Mouse (Mus musculus): ENCODE results near the gene Dmd. TPM values are rescaled to one million over a fixed set of nuclear protein-coding genes. Genes with fewer than 3 reads are reported as not detected.
A peak's percentile ranks its signal among the peaks of the same experiment; 100 is the strongest.

Dmd gene
- polyA plus RNA-seq, 1 experiment from 2014 or later = 27.8 TPM

DNA sequence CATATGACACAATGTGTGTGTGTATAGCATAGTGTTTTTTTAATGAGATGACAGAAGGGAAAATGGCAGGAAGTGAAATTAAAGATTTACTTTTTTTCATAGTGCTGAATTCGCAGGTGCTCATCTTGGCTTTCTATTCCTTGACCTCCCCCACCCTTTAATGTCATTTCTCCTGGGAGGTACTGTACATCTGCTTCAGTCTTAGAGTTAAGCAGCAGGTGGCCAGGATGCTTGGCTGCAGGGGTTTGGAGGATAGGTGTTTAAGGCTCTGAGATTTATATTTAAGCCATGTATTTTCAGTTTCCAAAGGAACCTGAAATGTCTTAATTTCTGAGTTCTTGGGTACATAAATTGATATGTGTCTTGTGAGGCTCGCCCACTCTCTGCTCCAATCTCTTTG, 2130.5 kb downstream of the Dmd start:
- Histone ChIP-seq H3K36me3 (no peaks in the 10 kb centered on the region), H3K4me3 (no peak overlapping the region), H3K9me3 (no peaks in the 10 kb centered on the region), H3K27me3 (no peaks in the 10 kb centered on the region), H3K4me1 (no peaks in the 10 kb centered on the region), H3K9ac (replicated peaks) (no peak overlapping the region), H3K4me2 (replicated peaks) (no peak overlapping the region), H3K27ac (replicated peaks) (no peak overlapping the region)
- ATAC-seq (replicated peaks) = no peak
- 88% methylated on average over 2 of the region's 2 CpGs for WGBS

DNA sequence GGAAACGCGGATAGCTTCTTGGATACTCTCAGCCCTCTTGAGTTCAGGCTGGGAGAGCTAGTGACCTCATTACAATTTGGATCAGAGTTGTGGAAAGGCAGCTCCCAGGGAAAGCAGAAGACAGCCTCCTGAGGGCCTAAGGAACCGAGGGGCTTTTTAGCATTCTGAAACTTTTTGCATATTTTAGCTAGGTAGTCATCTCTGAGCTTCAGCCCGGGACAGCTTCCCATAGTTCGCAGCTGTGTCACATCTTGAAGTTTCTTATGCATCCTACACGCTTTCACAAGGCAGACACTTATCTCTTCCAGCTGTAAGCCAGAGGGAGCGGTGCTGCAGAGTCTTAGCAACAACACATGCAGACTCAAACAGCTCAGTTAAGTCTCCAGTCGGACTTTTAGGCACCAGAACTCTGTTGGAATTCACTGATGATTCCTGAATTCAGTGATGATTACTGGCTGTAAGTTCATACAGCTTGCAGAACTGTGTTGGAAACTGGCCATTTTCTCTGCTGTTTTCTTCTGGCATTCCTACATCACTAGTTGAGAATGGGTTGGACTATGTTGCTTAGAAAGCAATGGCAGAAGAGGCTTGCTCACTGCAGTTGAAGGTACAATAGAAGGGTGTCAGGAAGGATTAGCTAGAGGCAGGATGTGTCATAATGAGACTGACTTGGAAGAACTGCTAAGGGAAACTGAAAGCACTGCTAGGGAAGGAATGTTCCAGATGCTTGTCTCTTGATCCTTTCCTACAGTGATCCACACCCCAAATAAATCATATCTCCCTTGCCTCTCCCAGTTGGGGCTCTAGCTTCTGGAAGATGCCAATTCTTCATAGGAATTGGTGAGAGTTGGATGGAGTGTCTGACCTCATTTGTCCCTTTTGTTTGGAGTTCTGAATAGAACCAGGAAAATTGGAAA, 2135.8 kb downstream of the Dmd start:
- Histone ChIP-seq H3K36me3 (no peaks in the 10 kb centered on the region), H3K27ac (replicated peaks) (no peak overlapping the region), H3K27me3 (no peaks in the 10 kb centered on the region), H3K4me1 (no peaks in the 10 kb centered on the region), H3K9me3 (no peaks in the 10 kb centered on the region), H3K9ac (replicated peaks) (no peak overlapping the region), H3K4me3 (no peak overlapping the region), H3K4me2 (replicated peaks) (no peak overlapping the region)
- 47% methylated on average over 8 of the region's 8 CpGs for WGBS
- ATAC-seq (replicated peaks) = no peak

DNA sequence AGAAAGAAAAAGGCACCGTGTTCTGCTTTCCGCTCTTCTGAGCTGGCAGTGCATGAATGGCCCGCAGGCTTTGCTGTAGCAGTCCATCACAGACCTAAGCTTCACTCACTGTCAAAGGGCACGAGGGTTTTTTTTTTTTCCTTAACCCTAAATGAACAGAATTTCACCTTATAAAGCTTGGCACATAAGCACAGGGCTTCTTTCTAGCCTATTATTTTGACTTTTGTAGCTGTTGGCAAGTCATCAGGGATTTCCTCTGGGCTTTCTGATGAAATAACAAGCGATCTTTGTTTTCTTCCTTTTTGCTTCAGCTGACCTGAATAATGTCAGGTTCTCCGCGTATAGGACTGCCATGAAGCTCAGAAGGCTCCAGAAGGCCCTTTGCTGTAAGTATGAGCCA, 2140.8 kb downstream of the Dmd start:
- Histone ChIP-seq H3K36me3 (no peaks in the 10 kb centered on the region), H3K4me3 (no peak overlapping the region), H3K9ac (replicated peaks) (no peak overlapping the region), H3K9me3 (no peaks in the 10 kb centered on the region), H3K27me3 (no peaks in the 10 kb centered on the region), H3K4me1 (no peaks in the 10 kb centered on the region), H3K4me2 (replicated peaks) (no peak overlapping the region), H3K27ac (replicated peaks) (no peak overlapping the region)
- WGBS = 29% methylated on average over 7 of the region's 7 CpGs
- no peak for ATAC-seq (replicated peaks)

DNA sequence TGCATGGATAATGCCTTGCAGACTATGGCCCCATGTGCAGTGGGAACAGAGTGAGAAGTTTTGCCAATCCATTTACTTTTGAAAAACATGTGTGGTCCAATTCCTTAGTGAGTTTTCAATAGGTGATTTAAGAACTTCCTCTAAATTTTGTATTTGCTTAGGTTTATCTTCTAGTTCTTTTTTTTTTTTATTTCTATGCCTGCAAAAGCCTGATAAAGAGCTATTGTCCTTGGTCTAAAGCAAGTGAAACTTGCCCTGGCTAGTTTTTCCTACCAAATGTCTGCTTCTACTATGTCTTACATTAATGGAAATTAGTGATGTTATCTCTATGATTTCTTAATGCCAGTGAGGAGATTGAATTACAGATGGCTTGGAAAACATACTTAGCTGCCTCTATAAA, 2144.7 kb downstream of the Dmd start:
- Histone ChIP-seq H3K9me3 (no peaks in the 10 kb centered on the region), H3K9ac (replicated peaks) (no peak overlapping the region), H3K27ac (replicated peaks) (no peak overlapping the region), H3K4me2 (replicated peaks) (no peak overlapping the region), H3K4me3 (no peak overlapping the region), H3K4me1 (no peaks in the 10 kb centered on the region), H3K27me3 (no peaks in the 10 kb centered on the region), H3K36me3 (no peaks in the 10 kb centered on the region)
- ATAC-seq (replicated peaks) = no peak

DNA sequence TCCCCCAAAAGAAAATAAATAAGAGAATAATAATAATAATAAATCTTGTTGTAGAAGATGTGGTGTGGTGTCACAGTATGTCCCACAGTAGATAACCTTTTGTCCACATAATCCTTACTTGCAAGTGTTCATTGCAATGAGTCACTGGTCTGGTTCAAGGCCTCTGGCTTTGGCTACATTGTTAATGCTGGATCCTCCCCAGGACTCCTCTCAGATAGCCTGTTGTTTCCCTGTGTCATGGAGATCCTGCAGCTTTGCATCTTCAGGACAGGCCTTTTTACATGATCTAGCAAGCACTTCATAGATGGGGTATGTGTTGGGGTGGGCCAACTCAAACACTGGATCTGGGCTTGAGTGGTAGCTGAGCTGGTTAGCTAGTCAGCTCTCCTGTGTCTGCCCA, 2150.0 kb downstream of the Dmd start:
- Histone ChIP-seq H3K4me3 (no peak overlapping the region), H3K9ac (replicated peaks) (no peak overlapping the region), H3K27me3 (no peaks in the 10 kb centered on the region), H3K36me3 (no peaks in the 10 kb centered on the region), H3K27ac (replicated peaks) (no peak overlapping the region), H3K4me2 (replicated peaks) (no peak overlapping the region), H3K4me1 (no peaks in the 10 kb centered on the region), H3K9me3 (no peaks in the 10 kb centered on the region)
- ATAC-seq (replicated peaks) = no peak

DNA sequence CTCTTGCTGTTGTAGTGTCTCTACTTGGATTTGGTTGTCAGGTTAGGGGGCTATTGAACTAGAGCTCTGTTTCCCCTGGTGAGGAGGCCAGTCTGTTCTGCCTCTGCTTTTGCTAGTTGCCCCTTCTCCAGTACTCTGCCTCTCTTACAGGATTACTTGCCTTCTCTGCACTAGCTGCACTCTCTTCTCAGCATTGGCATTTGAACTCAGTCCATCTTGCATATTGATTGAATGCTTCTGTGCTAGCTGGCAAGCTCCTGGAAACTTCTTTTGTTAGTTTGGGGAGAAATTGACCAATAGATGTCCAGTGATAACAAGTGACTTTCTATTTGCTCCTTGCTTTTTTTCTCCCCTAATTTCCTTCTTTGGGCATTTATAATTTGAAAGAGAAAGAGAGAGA, 2163.7 kb downstream of the Dmd start:
- H3K4me3 ChIP-seq = no peak overlapping the region

DNA sequence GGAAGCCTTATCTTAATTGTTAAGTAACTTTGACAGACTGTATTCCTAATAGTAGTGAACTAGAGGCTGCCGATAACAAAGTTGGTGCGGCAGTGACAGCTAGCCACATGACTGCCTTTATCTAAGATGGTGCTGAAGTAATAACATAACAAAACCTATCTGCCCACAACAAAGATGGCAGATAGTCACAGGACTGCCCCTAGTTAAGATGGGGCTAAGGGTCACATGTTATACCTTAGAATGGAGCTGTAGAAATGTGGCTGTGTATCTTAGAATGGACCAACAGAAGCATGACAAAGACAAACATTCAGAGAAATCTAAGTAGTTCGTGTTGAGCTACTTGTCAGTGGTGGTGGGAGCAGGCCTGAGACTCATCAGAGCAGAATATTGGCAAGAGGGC, 2184.0 kb downstream of the Dmd start:
- Histone ChIP-seq H3K36me3 (no peaks in the 10 kb centered on the region), H3K27ac (replicated peaks) (no peak overlapping the region), H3K9ac (replicated peaks) (no peak overlapping the region), H3K4me2 (replicated peaks) (no peak overlapping the region), H3K9me3 (no peaks in the 10 kb centered on the region), H3K4me3 (no peak overlapping the region), H3K27me3 (no peaks in the 10 kb centered on the region), H3K4me1 (no peaks in the 10 kb centered on the region)
- ATAC-seq (replicated peaks) = no peak
- 91% methylated on average over 3 of the region's 3 CpGs for WGBS

More for the DNA sequence above, 2163.7 kb downstream of the Dmd start:
- Histone ChIP-seq H3K4me1 (no peaks in the 10 kb centered on the region), H3K27me3 (no peaks in the 10 kb centered on the region), H3K9ac (replicated peaks) (no peak overlapping the region), H3K36me3 (no peaks in the 10 kb centered on the region), H3K4me2 (replicated peaks) (no peak overlapping the region), H3K27ac (replicated peaks) (no peak overlapping the region), H3K9me3 (no peaks in the 10 kb centered on the region)
- no peak for ATAC-seq (replicated peaks)

DNA sequence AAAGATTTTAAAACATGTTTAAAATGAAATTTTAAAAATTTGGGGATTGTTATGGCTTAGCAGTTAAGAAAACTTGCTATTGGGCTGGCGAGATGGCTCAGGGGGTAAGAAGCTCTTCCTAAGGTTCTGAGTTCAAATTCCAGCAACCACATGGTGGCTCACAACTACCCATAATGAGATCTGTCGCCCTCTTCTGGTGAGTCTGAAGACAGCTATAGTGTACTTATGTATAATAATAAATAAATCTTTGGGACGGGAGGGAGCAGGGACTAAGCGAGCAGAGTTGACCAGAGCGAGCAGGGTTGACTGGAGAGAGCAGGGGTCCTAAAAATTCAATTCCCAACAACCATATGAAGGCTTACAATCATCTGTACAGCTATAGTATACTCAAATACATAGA, 2188.6 kb downstream of the Dmd start:
- H3K27ac ChIP-seq (replicated peaks) = no peak overlapping the region
- ATAC-seq (replicated peaks) = no peak
- H3K9ac ChIP-seq (replicated peaks) = no peak overlapping the region
- H3K4me2 ChIP-seq (replicated peaks) = no peak overlapping the region
- no peaks in the 10 kb centered on the region for H3K4me1 ChIP-seq
- H3K4me3 ChIP-seq = no peak overlapping the region
- no peaks in the 10 kb centered on the region for H3K27me3 ChIP-seq
- WGBS = 86% methylated on average over 5 of the region's 5 CpGs
- H3K9me3 ChIP-seq = no peaks in the 10 kb centered on the region
- H3K36me3 ChIP-seq = no peaks in the 10 kb centered on the region

DNA sequence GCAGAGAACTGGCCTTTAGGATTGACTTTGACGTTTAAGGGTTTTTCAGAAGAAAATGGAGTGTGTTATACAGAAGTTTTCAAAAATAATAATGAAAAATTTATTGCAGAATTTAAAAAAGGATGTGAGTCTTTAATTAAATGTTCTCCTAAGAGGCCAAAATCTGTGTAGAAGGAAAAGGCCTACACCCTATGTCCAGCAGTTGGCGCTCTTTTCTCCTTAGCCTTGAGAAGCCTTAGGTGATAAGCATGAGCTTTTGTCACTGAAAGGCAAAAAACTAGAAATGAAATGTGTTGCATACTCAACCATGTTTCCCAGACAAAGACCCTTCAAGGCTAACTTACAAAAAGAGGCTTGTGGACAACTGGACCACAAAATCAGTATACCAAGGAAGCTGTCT, 2222.6 kb downstream of the Dmd start:
- H3K4me3 ChIP-seq = no peak overlapping the region
- H3K27me3 ChIP-seq = no peaks in the 10 kb centered on the region
- no peak overlapping the region for H3K27ac ChIP-seq (replicated peaks)
- no peak overlapping the region for H3K9ac ChIP-seq (replicated peaks)
- 77% methylated on average over 2 of the region's 2 CpGs for WGBS
- no peaks in the 10 kb centered on the region for H3K36me3 ChIP-seq
- ATAC-seq (replicated peaks) = no peak
- no peaks in the 10 kb centered on the region for H3K9me3 ChIP-seq
- H3K4me2 ChIP-seq (replicated peaks) = no peak overlapping the region
- H3K4me1 ChIP-seq = no peaks in the 10 kb centered on the region

DNA sequence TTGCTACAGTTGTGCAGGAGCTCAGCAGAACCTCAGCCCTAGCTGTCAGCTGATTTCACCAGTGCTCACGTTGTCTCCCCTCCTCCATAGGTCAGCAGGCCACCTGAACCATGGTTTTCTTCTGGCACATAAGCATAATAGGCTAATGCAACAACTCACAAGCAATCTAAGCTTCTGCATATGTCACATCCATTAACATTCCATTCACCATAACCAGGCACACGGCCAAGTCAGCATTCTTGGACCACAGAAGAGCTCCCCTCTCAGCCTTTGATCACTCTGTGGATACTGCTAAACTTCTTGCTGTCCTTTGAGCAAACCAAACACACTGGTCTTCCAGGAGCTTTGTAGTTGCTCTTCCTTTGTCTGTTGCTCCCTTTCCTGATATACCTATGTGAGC, 2238.9 kb downstream of the Dmd start:
- no peaks in the 10 kb centered on the region for H3K9me3 ChIP-seq
- no peaks in the 10 kb centered on the region for H3K4me1 ChIP-seq
- H3K27me3 ChIP-seq = no peaks in the 10 kb centered on the region
- no peak for ATAC-seq (replicated peaks)
- no peak overlapping the region for H3K27ac ChIP-seq (replicated peaks)
- H3K4me3 ChIP-seq = no peak overlapping the region
- 36% methylated on average over 2 of the region's 2 CpGs for WGBS
- no peak overlapping the region for H3K9ac ChIP-seq (replicated peaks)
- H3K36me3 ChIP-seq = no peaks in the 10 kb centered on the region
- H3K4me2 ChIP-seq (replicated peaks) = no peak overlapping the region

DNA sequence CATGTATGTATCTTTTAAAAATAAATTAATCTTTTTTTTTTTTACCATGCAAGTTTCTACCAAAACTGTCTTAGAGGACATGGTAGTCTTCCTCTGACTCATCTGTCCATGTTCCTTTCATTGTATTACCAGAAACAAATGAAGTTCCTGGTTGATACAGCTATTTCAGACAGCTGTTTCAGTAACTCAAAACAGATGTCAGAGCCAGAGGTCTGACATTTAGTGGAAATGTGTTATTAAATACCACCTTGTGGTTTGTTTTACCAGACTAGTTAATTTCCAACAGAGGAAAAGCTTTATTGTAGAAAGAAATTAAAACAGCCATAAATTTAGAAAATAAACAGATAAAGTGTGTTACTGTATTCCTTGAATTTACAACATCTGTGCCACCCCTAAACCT, 2245.2 kb downstream of the Dmd start:
- Histone ChIP-seq H3K4me2 (replicated peaks) (no peak overlapping the region), H3K27ac (replicated peaks) (no peak overlapping the region)

DNA sequence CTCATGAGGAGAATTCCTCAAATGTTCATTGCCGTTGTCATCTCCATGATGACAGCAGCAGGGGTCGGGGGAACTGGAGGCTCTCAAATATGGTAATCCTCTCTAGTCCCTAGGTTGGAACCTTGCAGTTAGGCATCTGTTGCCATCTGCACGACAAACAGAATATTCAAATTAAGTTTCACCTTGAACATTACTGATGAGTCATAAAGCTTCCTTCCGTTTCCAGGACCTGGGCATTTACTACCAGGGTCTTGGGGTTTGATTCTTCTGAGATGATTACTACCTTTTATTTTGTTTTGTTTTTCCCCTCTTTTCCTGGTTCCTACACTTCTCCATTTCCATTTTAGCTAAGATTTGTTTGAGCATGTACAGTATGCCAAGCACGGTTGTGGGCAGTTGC, 2249.0 kb downstream of the Dmd start:
- no peak overlapping the region for H3K27ac ChIP-seq (replicated peaks)
- H3K4me2 ChIP-seq (replicated peaks) = no peak overlapping the region
- H3K4me1 ChIP-seq = no peaks in the 10 kb centered on the region
- no peak for ATAC-seq (replicated peaks)
- no peak overlapping the region for H3K4me3 ChIP-seq
- H3K36me3 ChIP-seq = no peaks in the 10 kb centered on the region
- H3K9ac ChIP-seq (replicated peaks) = no peak overlapping the region
- no peaks in the 10 kb centered on the region for H3K27me3 ChIP-seq
- H3K9me3 ChIP-seq = no peaks in the 10 kb centered on the region
- 79% methylated on average over 5 of the region's 5 CpGs for WGBS

More for the DNA sequence above, 2245.2 kb downstream of the Dmd start:
- Histone ChIP-seq H3K9me3 (no peaks in the 10 kb centered on the region), H3K4me1 (no peaks in the 10 kb centered on the region), H3K4me3 (no peak overlapping the region), H3K27me3 (no peaks in the 10 kb centered on the region), H3K9ac (replicated peaks) (no peak overlapping the region), H3K36me3 (no peaks in the 10 kb centered on the region)
- no peak for ATAC-seq (replicated peaks)

DNA sequence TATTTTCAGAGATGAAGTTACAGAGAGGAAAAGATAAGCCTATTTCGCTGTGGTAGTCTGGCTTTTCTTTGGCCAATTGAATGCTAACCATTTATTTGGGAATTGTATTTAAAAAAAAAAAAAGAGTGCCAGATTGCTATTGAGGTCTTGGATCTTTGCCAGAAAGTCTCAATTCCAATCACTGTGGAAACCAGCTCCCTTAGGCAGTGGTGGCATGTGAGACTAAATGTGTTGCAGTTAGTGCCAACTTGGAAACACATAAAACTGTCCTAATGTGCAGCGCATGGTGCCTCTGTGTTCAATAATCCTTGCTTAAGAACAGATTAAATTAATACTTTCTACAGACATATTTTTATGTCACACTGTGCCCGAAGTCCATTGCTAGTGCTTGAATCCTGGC, 2250.7 kb downstream of the Dmd start:
- no peaks in the 10 kb centered on the region for H3K27me3 ChIP-seq
- 47% methylated on average over 3 of the region's 3 CpGs for WGBS
- H3K4me3 ChIP-seq = no peak overlapping the region
- H3K36me3 ChIP-seq = no peaks in the 10 kb centered on the region
- peak; percentile 89 for ATAC-seq (replicated peaks)
- H3K4me1 ChIP-seq = no peaks in the 10 kb centered on the region
- no peak overlapping the region for H3K4me2 ChIP-seq (replicated peaks)
- no peaks in the 10 kb centered on the region for H3K9me3 ChIP-seq
- H3K9ac ChIP-seq (replicated peaks) = no peak overlapping the region
- H3K27ac ChIP-seq (replicated peaks) = no peak overlapping the region

All from forebrain, embryonic 15.5 days (tissue).